Mouse (Mus musculus) CH12.LX (cell line): ENCODE measurements around the gene Fes. TPM values are rescaled to one million over a fixed set of nuclear protein-coding genes. Genes with fewer than 3 reads are reported as not detected.

Source experiments
- DNase-seq: peaks from one replicate; pipeline ENCODE4 v3.0.0-alpha.2; 2013; ENCODE audit errors: extremely low read depth
- H3K27ac ChIP-seq: 2 replicates; pipeline ENCODE4 v1.5.1; 2012; ENCODE audit warnings: low read depth, mild to moderate bottlenecking, control low read depth, moderate library complexity; ENCODE audit not compliant: insufficient read depth
- H3K27me3 ChIP-seq: replicated peaks from 2 replicates; pipeline ENCODE3; 2012; ENCODE audit warnings: inconsistent platforms
- H3K36me3 ChIP-seq, 2 experiments: replicated peaks in 1 of 2; 2 replicates each; pipeline versions ENCODE3 to v1.6.1; 2012; ENCODE audit warnings: inconsistent platforms in 1 of 2, low read length in 1 of 2, mild to moderate bottlenecking in 1 of 2, mixed read lengths in 1 of 2, moderate library complexity in 1 of 2; ENCODE audit not compliant: control insufficient read depth in 1 of 2, insufficient read depth in 1 of 2
- H3K4me1 ChIP-seq, 2 experiments: 2 replicates each; pipeline ENCODE4 v1.6.1; 2012; ENCODE audit warnings: inconsistent platforms in 1 of 2, moderate library complexity in 1 of 2; ENCODE audit not compliant: insufficient read depth in 2 of 2, control insufficient read depth in 1 of 2
- H3K4me2 ChIP-seq: 2 replicates; pipeline ENCODE4 v1.6.1; 2012; ENCODE audit warnings: low read depth, mild to moderate bottlenecking, control low read depth; ENCODE audit not compliant: poor library complexity, insufficient read depth, severe bottlenecking
- H3K4me3 ChIP-seq, 3 experiments: fragments of 150-350 bp in 1 of 3; sonication (generic) in 1 of 3; replicated peaks in 1 of 3; 2 replicates each; pipeline versions ENCODE3 to v1.5.1; 2011 to 2012; ENCODE audit warnings: low read depth in 2 of 3, low read length in 2 of 3, mild to moderate bottlenecking in 2 of 3, moderate library complexity in 2 of 3, control low read depth in 1 of 3, improper control_type of control experiment in 1 of 3, inconsistent platforms in 1 of 3, mixed read lengths in 1 of 3; ENCODE audit not compliant: poor library complexity in 1 of 3
- H3K79me2 ChIP-seq: replicated peaks from 2 replicates; pipeline ENCODE4 v1.6.1; 2012; ENCODE audit warnings: mild to moderate bottlenecking, moderate library complexity; ENCODE audit not compliant: control insufficient read depth, poor library complexity, insufficient read depth, severe bottlenecking; ENCODE audit errors: extremely low read depth
- H3K9ac ChIP-seq: 2 replicates; pipeline ENCODE4 v1.6.1; 2012; ENCODE audit warnings: low read depth, mild to moderate bottlenecking, control low read depth, moderate library complexity; ENCODE audit not compliant: insufficient read depth
- H3K9me3 ChIP-seq: replicated peaks from 2 replicates; pipeline ENCODE3; 2012; ENCODE audit warnings: low read length, inconsistent platforms, mixed read lengths
- BHLHE40 ChIP-seq: IDR thresholded peaks from 2 replicates; pipeline ENCODE4 v1.6.1; 2011; ENCODE audit warnings: mild to moderate bottlenecking, low read depth, low read length, improper control_type of control experiment
- CTCF ChIP-seq, 2 experiments: IDR thresholded peaks in 1 of 2; conservative IDR thresholded peaks in 1 of 2; 2 replicates each; pipeline ENCODE4 v1.5.1; 2011 to 2012; ENCODE audit warnings: low read depth in 2 of 2, low read length in 2 of 2, improper control_type of control experiment in 1 of 2, inconsistent platforms in 1 of 2, mild to moderate bottlenecking in 1 of 2, moderate library complexity in 1 of 2
- E2F4 ChIP-seq: IDR thresholded peaks from 2 replicates; pipeline ENCODE4 v1.6.1; 2011; ENCODE audit warnings: low read depth, low read length, improper control_type of control experiment; ENCODE audit not compliant: insufficient replicate concordance
- EP300 ChIP-seq: IDR thresholded peaks from 2 replicates; pipeline ENCODE4 v1.6.1; 2011; ENCODE audit warnings: low read length, improper control_type of control experiment
- ETS1 ChIP-seq: conservative IDR thresholded peaks from 2 replicates; pipeline ENCODE4 v1.6.1; 2012; ENCODE audit warnings: low read depth, mild to moderate bottlenecking, inconsistent platforms, low read length, improper control_type of control experiment, moderate library complexity
- GABPA ChIP-seq: IDR thresholded peaks from 2 replicates; pipeline ENCODE4 v1.6.1; 2012; ENCODE audit warnings: low read depth, low read length, improper control_type of control experiment, inconsistent platforms; ENCODE audit not compliant: insufficient replicate concordance
- HCFC1 ChIP-seq: IDR thresholded peaks from 2 replicates; pipeline ENCODE4 v1.6.1; 2012; ENCODE audit warnings: low read depth, mild to moderate bottlenecking, inconsistent platforms, low read length, improper control_type of control experiment
- IRF4 ChIP-seq: IDR thresholded peaks from 2 replicates; pipeline ENCODE4 v1.6.1; 2014; ENCODE audit warnings: low read depth, mild to moderate bottlenecking, inconsistent platforms, low read length, improper control_type of control experiment
- JUN ChIP-seq: IDR thresholded peaks from 2 replicates; pipeline ENCODE4 v1.6.1; 2011; ENCODE audit warnings: low read depth, mild to moderate bottlenecking, low read length, improper control_type of control experiment, moderate library complexity; ENCODE audit not compliant: insufficient read depth
- KAT2A ChIP-seq: IDR thresholded peaks from 2 replicates; pipeline ENCODE4 v1.6.1; 2012; ENCODE audit warnings: low read length, improper control_type of control experiment, inconsistent platforms; ENCODE audit not compliant: insufficient replicate concordance
- MAZ ChIP-seq: IDR thresholded peaks from 2 replicates; pipeline ENCODE4 v1.6.1; 2012; ENCODE audit warnings: low read depth, mild to moderate bottlenecking, inconsistent platforms, low read length, improper control_type of control experiment, moderate library complexity
- MEF2A ChIP-seq: IDR thresholded peaks from 2 replicates; pipeline ENCODE4 v1.6.1; 2014; ENCODE audit warnings: low read depth, mild to moderate bottlenecking, inconsistent platforms, low read length, improper control_type of control experiment, borderline replicate concordance
- MXI1 ChIP-seq: IDR thresholded peaks from 2 replicates; pipeline ENCODE4 v1.6.1; 2011; ENCODE audit warnings: mild to moderate bottlenecking, low read depth, low read length, improper control_type of control experiment
- NRF1 ChIP-seq: IDR thresholded peaks from 2 replicates; pipeline ENCODE4 v1.6.1; 2014; ENCODE audit warnings: low read depth, mild to moderate bottlenecking, inconsistent platforms, low read length, improper control_type of control experiment, moderate library complexity
- POLR2A ChIP-seq: IDR thresholded peaks from 2 replicates; pipeline ENCODE4 v1.6.1; 2011; ENCODE audit warnings: low read depth, mild to moderate bottlenecking, improper control_type of control experiment, low read length
- RAD21 ChIP-seq: IDR thresholded peaks from 2 replicates; pipeline ENCODE4 v1.6.1; 2011; ENCODE audit warnings: low read depth, mild to moderate bottlenecking, low read length, improper control_type of control experiment, moderate library complexity
- RCOR1 ChIP-seq: conservative IDR thresholded peaks from 2 replicates; pipeline ENCODE4 v1.6.1; 2012; ENCODE audit warnings: low read depth, mild to moderate bottlenecking, inconsistent platforms, low read length, improper control_type of control experiment
- SMC3 ChIP-seq: IDR thresholded peaks from 2 replicates; pipeline ENCODE4 v1.6.1; 2011; ENCODE audit warnings: low read depth, low read length, improper control_type of control experiment
- TCF12 ChIP-seq: IDR thresholded peaks from 2 replicates; pipeline ENCODE4 v1.6.1; 2014; ENCODE audit warnings: low read depth, mild to moderate bottlenecking, inconsistent platforms, low read length, improper control_type of control experiment
- UBTF ChIP-seq: IDR thresholded peaks from 2 replicates; pipeline ENCODE4 v1.6.1; 2012; ENCODE audit warnings: low read depth, mild to moderate bottlenecking, inconsistent platforms, low read length, improper control_type of control experiment, moderate library complexity
- USF1 ChIP-seq: IDR thresholded peaks from 2 replicates; pipeline ENCODE4 v1.6.1; 2014; ENCODE audit warnings: low read depth, mild to moderate bottlenecking, inconsistent platforms, low read length, improper control_type of control experiment
- USF2 ChIP-seq: conservative IDR thresholded peaks from 2 replicates; pipeline ENCODE4 v1.6.1; 2011; ENCODE audit warnings: low read depth, low read length, improper control_type of control experiment
- ZNF384 ChIP-seq: IDR thresholded peaks from 2 replicates; pipeline ENCODE4 v1.6.1; 2012; ENCODE audit warnings: low read depth, low read length, improper control_type of control experiment, inconsistent platforms
- dilution Hi-C: fragments of 300-500 bp; cut with MboI; formaldehyde crosslinking; loops from 2 replicates; pipeline ENCODE4 v1.14.3; 2020; ENCODE audit warnings: low sequenced_read_pairs; ENCODE audit not compliant: extremely low pct_unique_long_range_greater_than_20kb, extremely low pct_ligation_motif_present
- in situ Hi-C: fragments of 300-500 bp; cut with MboI; formaldehyde crosslinking; loops from 3 replicates; pipeline ENCODE4 v1.14.3; 2019; ENCODE audit warnings: low sequenced_read_pairs, low pct_ligation_motif_present, low pct_unique_long_range_greater_than_20kb, mixed read lengths
- polyA plus RNA-seq: library from polyadenylated mRNA; unstranded; fragments of >175 nt; gene quantifications from 2 replicates; pipeline ENCODE4 v1.2.1, GENCODE M21; 2012; ENCODE audit warnings: low read depth; ENCODE audit not compliant: insufficient read length
- total RNA-seq, 2 experiments: library from RNA; depleted of rRNA; stranded (reverse); fragments of 300-350 nt in 1 of 2; fragments of >200 nt in 1 of 2; gene quantifications; 2 replicates each; pipeline ENCODE4 v1.2.3; 2012 to 2014

The Fes gene
- total and polyA plus RNA-seq, 3 experiments = 4.3 to 11.7 (median 9.8) TPM

GRCm38 (mm10) chr7:80356351-80356750 lies 31.4 kb downstream of the Fes start:
- in situ Hi-C loops (no loop called here), dilution Hi-C loops (no loop called here)
- peaks cover 0 to 5% of the 10 kb centered on the region in 2 experiments; a peak in 2 of 4 replicates for H3K4me1 ChIP-seq
- no peaks in the 10 kb centered on the region for H3K79me2 ChIP-seq
- H3K36me3 ChIP-seq = peaks cover 74 to 92% of the 10 kb centered on the region in 2 experiments
- H3K4me3 ChIP-seq = no peak overlapping the region
- no peaks in the 10 kb centered on the region for H3K9me3 ChIP-seq
- no peak overlapping the region for H3K4me2 ChIP-seq
- H3K27ac ChIP-seq = no peak overlapping the region
- no peak for DNase-seq
- H3K27me3 ChIP-seq = no peaks in the 10 kb centered on the region
- H3K9ac ChIP-seq = no peak overlapping the region
- no peak for TF ChIP-seq EP300
- no peak for TF ChIP-seq KAT2A
- no peak for TF ChIP-seq BHLHE40
- no peak for TF ChIP-seq NRF1
- TF ChIP-seq MEF2A = no peak
- no peak for TF ChIP-seq RAD21
- TF ChIP-seq IRF4 = no peak

DNA sequence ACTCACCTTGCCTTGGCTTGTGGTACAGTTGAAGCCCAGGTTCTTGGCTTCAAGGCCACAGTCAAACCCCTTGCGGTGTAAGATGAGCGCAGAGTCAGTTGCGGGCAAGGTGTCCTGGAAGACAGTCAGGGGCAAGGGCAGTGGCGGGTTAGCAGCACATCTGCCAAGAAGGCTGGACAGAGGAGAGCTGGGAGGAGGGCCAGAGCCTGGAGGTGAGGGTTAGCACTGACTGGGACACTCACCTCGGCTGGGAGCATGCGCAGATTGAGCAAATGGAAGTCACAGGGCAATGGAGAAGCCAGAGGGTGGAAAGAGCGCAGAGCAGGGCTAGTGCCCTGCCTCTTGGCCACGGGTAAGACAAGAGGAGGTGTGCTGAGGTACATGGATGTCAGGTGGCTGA lies 34.8 kb downstream of the Fes start:
- H3K9me3 ChIP-seq = no peaks in the 10 kb centered on the region
- peaks cover 63 to 85% of the 10 kb centered on the region in 2 experiments for H3K36me3 ChIP-seq
- TF ChIP-seq TCF12 (no peak), USF1 (no peak), UBTF (no peak), MXI1 (no peak), RCOR1 (no peak), JUN (no peak), KAT2A (no peak), E2F4 (no peak), ETS1 (no peak), CTCF (conservative IDR thresholded peaks at IDR 0.05 in 1 of 2, IDR thresholded peaks at IDR 0.05 in 1 of 2; ENCODE audit: low read depth in 2 of 2, low read length in 2 of 2) (no peak), GABPA (no peak), ZNF384 (no peak), POLR2A (no peak), MAZ (no peak), NRF1 (no peak), USF2 (no peak), SMC3 (no peak), HCFC1 (no peak)
- in situ Hi-C loops = no loop called here
- no peak overlapping the region for H3K4me2 ChIP-seq
- no peaks in the 10 kb centered on the region for H3K4me1 ChIP-seq
- H3K27ac ChIP-seq = no peak overlapping the region
- H3K4me3 ChIP-seq = no peak overlapping the region
- no peaks in the 10 kb centered on the region for H3K27me3 ChIP-seq
- DNase-seq = no peak
- no peaks in the 10 kb centered on the region for H3K79me2 ChIP-seq
- H3K9ac ChIP-seq = no peak overlapping the region
- dilution Hi-C loops = no loop called here
